Mouse (Mus musculus): ENCODE measurements at regions not wholly inside any gene's neighbourhood (a gene's known extent, or its start where the extent isn't known, plus 50 kb on each side); places are given as distances from the start of the nearest gene placed in this dataset.
A peak's percentile ranks its signal among the peaks of the same experiment; 100 is the strongest.

DNA sequence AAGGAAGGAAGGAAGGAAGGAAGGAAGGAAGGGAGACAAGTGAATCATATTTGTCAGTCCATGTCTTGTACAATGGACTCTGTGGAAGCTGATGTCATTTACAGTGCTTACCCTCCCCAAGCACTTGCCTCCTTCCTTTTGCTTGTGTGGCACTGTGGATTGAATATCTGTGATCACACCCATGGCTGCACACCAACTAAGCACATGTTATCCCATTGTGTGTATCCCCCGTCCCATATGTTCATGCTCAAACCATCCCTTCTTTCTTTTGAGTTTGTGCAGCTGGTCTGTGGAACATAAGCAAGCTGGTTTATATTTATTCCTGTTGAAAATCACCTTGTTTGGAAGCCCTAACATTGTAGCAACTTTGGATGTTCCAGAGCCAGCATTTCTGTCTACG, 397.7 kb downstream of the Ttll7 start:
- WGBS = 88% methylated on average over 2 of the region's 2 CpGs
- Histone ChIP-seq H3K4me1 (replicated peaks; ENCODE audit: control insufficient read depth, insufficient read depth, low read length) (no peaks in the 10 kb centered on the region), H3K9ac (ENCODE audit: low read depth, low read length) (no peak overlapping the region), H3K27me3 (ENCODE audit: control insufficient read depth, insufficient read depth, low read length) (no peaks in the 10 kb centered on the region), H3K4me2 (replicated peaks; ENCODE audit: low read depth, low read length) (no peak overlapping the region), H3K4me3 (ENCODE audit: low read depth, low read length) (no peak overlapping the region), H3K9me3 (ENCODE audit: control insufficient read depth, low read length) (no peaks in the 10 kb centered on the region), H3K36me3 (ENCODE audit: control insufficient read depth, insufficient read depth, low read length) (no peaks in the 10 kb centered on the region), H3K27ac (ENCODE audit: low read depth, low read length) (no peak overlapping the region)
- no peak for ATAC-seq (ENCODE audit: low FRiP score)
- DNase-seq (ENCODE audit: low spot score) = no peak

DNA sequence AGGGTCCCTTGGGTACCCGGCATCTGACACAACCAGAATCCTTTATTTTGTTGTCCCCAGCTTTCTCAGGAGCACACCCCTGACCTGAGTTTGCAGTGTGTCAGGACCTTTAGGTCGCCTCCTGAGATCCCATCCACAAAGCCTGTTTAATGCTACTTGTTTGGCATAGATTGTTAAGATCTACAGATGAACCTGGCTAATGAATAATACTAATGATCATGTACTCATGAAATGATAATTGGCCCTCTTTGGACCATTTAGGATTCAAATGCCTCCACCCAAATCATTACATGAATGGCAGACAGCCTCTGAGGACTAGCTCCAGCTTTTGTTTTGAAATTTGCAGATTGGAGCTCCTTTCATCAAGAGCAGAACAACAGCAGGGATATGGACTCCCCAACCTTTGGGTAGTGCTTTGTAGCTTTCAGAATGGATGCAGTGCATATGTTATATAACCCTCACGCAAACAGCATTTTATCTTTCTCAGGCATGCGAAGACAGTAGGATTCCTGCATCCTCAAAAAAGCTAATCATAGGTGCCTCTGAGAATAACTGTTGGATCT, 400.1 kb downstream of the Ttll7 start:
- Histone ChIP-seq H3K27ac (ENCODE audit: low read depth, low read length) (no peak overlapping the region), H3K36me3 (ENCODE audit: control insufficient read depth, insufficient read depth, low read length) (no peaks in the 10 kb centered on the region)
- no peak for ATAC-seq (ENCODE audit: low FRiP score)

DNA sequence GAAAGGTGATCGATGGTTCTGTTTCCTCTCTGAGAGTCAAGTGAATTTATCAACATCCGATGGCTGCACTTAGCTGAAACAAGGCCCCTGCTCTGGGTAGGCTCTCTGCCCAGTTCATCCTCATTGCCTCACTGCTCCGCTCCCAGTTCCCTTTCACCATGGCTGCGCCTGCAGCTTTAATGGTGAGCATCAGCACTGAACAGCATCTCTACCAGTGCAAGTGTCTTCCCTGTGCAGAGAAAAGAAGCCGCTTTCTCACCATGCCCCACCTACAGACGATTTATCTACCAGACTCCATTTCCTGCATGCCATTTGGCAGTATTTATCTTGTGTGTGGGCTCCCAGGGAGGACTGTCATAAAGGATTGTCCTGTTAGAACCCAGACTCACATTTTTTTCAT, 400.6 kb downstream of the Ttll7 start:
- Histone ChIP-seq H3K36me3 (ENCODE audit: control insufficient read depth, insufficient read depth, low read length) (no peaks in the 10 kb centered on the region), H3K9me3 (ENCODE audit: control insufficient read depth, low read length) (no peaks in the 10 kb centered on the region), H3K4me2 (replicated peaks; ENCODE audit: low read depth, low read length) (no peak overlapping the region), H3K4me1 (replicated peaks; ENCODE audit: control insufficient read depth, insufficient read depth, low read length) (no peaks in the 10 kb centered on the region), H3K4me3 (ENCODE audit: low read depth, low read length) (no peak overlapping the region), H3K9ac (ENCODE audit: low read depth, low read length) (no peak overlapping the region), H3K27ac (ENCODE audit: low read depth, low read length) (no peak overlapping the region), H3K27me3 (ENCODE audit: control insufficient read depth, insufficient read depth, low read length) (no peaks in the 10 kb centered on the region)
- 82% methylated on average over 6 of the region's 6 CpGs for WGBS
- no peak for DNase-seq (ENCODE audit: low spot score)
- ATAC-seq (ENCODE audit: low FRiP score) = no peak

More for the DNA sequence above, 400.1 kb downstream of the Ttll7 start:
- DNase-seq (ENCODE audit: low spot score) = no peak
- Histone ChIP-seq H3K27me3 (ENCODE audit: control insufficient read depth, insufficient read depth, low read length) (no peaks in the 10 kb centered on the region), H3K4me2 (replicated peaks; ENCODE audit: low read depth, low read length) (no peak overlapping the region), H3K9me3 (ENCODE audit: control insufficient read depth, low read length) (no peaks in the 10 kb centered on the region), H3K9ac (ENCODE audit: low read depth, low read length) (no peak overlapping the region), H3K4me3 (ENCODE audit: low read depth, low read length) (no peak overlapping the region), H3K4me1 (replicated peaks; ENCODE audit: control insufficient read depth, insufficient read depth, low read length) (no peaks in the 10 kb centered on the region)
- 77% methylated on average over 4 of the region's 4 CpGs for WGBS

DNA sequence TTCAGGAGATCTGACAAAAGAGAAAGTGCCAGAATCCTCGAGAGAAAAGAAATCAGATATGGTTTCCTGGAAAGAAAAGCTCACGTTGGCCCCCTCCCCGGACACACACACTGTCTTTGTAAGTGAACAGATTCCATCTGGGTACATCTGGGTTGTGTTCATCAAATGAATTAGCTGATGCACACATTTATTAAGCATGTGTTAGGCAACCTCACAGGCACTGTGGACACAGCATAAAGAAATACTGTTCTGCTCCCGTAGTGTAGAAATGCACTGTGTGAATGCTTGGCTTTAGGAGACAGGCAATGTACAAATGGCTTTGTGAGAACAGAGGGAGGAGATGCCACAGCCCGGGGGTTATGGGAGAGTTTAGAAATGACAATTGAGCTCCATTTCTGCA, 402.3 kb downstream of the Ttll7 start:
- H3K4me1 ChIP-seq (replicated peaks; ENCODE audit: control insufficient read depth, insufficient read depth, low read length) = no peaks in the 10 kb centered on the region
- H3K27ac ChIP-seq (ENCODE audit: low read depth, low read length) = 0 out of 2 replicates have a peak overlapping the region, but pooled peaks have one; percentile 30
- no peaks in the 10 kb centered on the region for H3K27me3 ChIP-seq (ENCODE audit: control insufficient read depth, insufficient read depth, low read length)
- no peaks in the 10 kb centered on the region for H3K9me3 ChIP-seq (ENCODE audit: control insufficient read depth, low read length)
- no peak for DNase-seq (ENCODE audit: low spot score)
- H3K9ac ChIP-seq (ENCODE audit: low read depth, low read length) = no peak overlapping the region
- no peak overlapping the region for H3K4me3 ChIP-seq (ENCODE audit: low read depth, low read length)
- ATAC-seq (ENCODE audit: low FRiP score) = peak; percentile 67
- no peak overlapping the region for H3K4me2 ChIP-seq (replicated peaks; ENCODE audit: low read depth, low read length)
- H3K36me3 ChIP-seq (ENCODE audit: control insufficient read depth, insufficient read depth, low read length) = no peaks in the 10 kb centered on the region
- WGBS = 53% methylated on average over 5 of the region's 5 CpGs

DNA sequence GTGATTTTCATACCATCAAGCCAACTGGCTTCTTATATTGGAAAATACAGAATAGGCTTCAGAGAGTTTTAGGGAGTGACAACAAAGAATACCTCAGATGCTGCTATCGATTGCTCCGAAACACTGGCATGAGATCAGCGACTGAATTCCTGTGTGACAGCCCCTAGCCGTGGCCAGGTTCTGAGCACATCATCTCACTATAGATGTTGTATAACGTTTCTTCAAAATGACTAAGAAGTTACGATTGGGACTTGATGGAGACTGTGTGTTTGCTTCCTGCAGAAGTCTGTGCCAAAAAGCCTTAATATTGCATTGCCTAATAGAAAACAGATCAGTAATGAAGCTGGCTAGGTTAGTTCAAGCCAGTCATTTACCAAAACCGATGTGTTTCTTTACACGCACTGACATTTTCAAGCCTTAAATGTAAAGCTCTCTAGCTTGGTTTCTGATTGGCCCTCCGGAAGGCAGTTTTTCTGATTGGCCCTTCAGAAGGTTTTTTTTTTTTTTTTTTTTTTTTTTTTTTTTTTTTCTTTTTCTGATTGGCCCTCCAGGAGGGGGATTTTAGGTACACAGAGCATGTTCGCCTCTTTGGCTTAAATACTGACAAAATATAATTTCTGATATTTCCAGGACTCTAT, 408.9 kb downstream of the Ttll7 start:
- Histone ChIP-seq H3K27me3 (ENCODE audit: control insufficient read depth, insufficient read depth, low read length) (no peaks in the 10 kb centered on the region), H3K9me3 (ENCODE audit: control insufficient read depth, low read length) (no peaks in the 10 kb centered on the region), H3K36me3 (ENCODE audit: control insufficient read depth, insufficient read depth, low read length) (no peaks in the 10 kb centered on the region), H3K4me2 (replicated peaks; ENCODE audit: low read depth, low read length) (no peak overlapping the region), H3K27ac (ENCODE audit: low read depth, low read length) (no peak overlapping the region), H3K4me3 (ENCODE audit: low read depth, low read length) (no peak overlapping the region), H3K4me1 (replicated peaks; ENCODE audit: control insufficient read depth, insufficient read depth, low read length) (no peaks in the 10 kb centered on the region), H3K9ac (ENCODE audit: low read depth, low read length) (no peak overlapping the region)
- DNase-seq (ENCODE audit: low spot score) (no peak), ATAC-seq (ENCODE audit: low FRiP score) (no peak)
- 88% methylated on average over 10 of the region's 10 CpGs for WGBS

DNA sequence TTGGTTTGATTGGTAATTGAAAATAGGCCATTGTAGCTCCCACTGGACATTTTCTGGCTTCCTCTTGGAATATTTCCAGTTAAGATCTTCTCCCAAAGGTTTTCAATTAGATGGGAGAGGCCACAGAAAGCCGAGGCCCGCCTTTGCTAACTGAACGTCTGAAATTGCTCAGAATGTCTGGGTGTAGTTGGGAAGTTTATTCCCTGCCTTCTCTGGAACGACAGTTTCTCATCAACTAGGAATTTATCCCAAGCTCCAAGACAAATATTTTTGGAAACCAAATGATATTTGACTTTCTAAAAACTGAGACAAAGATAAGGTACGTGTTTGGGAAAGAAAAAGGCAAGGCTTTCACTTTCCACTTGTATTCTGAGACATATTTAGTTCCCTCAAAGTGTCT, 414.4 kb downstream of the Ttll7 start:
- H3K9me3 ChIP-seq (ENCODE audit: control insufficient read depth, low read length) = no peaks in the 10 kb centered on the region
- no peak overlapping the region for H3K4me2 ChIP-seq (replicated peaks; ENCODE audit: low read depth, low read length)
- DNase-seq (ENCODE audit: low spot score) (no peak), ATAC-seq (ENCODE audit: low FRiP score) (no peak)
- H3K27me3 ChIP-seq (ENCODE audit: control insufficient read depth, insufficient read depth, low read length) = no peaks in the 10 kb centered on the region
- 83% methylated on average over 5 of the region's 5 CpGs for WGBS
- no peaks in the 10 kb centered on the region for H3K36me3 ChIP-seq (ENCODE audit: control insufficient read depth, insufficient read depth, low read length)
- H3K9ac ChIP-seq (ENCODE audit: low read depth, low read length) = no peak overlapping the region
- no peaks in the 10 kb centered on the region for H3K4me1 ChIP-seq (replicated peaks; ENCODE audit: control insufficient read depth, insufficient read depth, low read length)
- no peak overlapping the region for H3K27ac ChIP-seq (ENCODE audit: low read depth, low read length)
- no peak overlapping the region for H3K4me3 ChIP-seq (ENCODE audit: low read depth, low read length)

DNA sequence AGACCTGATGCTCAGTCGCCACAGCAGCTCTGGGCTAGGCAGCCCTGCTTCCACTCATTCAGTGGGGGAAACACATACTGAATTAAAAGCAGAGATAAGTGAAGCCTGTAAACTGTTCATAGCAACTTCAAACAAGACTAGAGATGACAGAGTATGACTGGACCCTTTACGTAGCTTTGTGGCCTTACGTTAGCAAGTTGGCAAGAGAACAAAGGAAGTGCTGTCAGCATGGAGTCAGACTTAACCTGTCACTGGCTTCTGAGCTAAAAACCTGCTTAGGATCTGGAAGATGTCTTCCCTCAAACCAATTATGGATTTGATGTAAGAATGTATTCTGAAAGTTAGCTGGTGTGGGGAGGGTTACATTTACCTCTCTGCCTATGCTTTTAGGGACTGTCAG, 421.3 kb downstream of the Ttll7 start:
- no peaks in the 10 kb centered on the region for H3K4me1 ChIP-seq (replicated peaks; ENCODE audit: control insufficient read depth, insufficient read depth, low read length)
- H3K9me3 ChIP-seq (ENCODE audit: control insufficient read depth, low read length) = no peaks in the 10 kb centered on the region
- H3K36me3 ChIP-seq (ENCODE audit: control insufficient read depth, insufficient read depth, low read length) = no peaks in the 10 kb centered on the region
- H3K27me3 ChIP-seq (ENCODE audit: control insufficient read depth, insufficient read depth, low read length) = no peaks in the 10 kb centered on the region
- H3K9ac ChIP-seq (ENCODE audit: low read depth, low read length) = no peak overlapping the region
- H3K4me3 ChIP-seq (ENCODE audit: low read depth, low read length) = no peak overlapping the region
- ATAC-seq (ENCODE audit: low FRiP score) (no peak), DNase-seq (ENCODE audit: low spot score) (no peak)
- H3K4me2 ChIP-seq (replicated peaks; ENCODE audit: low read depth, low read length) = no peak overlapping the region
- no peak overlapping the region for H3K27ac ChIP-seq (ENCODE audit: low read depth, low read length)
- 74% methylated on average over 3 of the region's 3 CpGs for WGBS

DNA sequence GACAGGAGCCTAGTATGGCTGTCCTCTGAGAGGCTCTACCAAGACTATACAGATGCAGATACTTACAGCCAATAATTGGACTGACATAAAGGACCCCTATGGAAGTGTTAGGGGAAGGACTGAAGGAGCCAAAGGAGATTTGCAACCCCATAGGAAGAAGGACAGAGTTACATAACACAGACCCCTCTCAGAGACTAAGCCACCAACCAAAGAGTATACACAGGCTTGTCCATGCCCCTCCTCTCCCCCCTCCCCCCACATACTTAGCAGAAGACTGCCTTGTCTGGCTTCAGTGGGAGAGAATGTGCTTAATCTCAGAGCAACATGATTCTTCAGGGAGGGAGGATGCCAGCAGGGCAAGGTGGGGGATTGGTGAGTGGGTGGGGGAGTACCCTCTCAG, 426.4 kb downstream of the Ttll7 start:
- Histone ChIP-seq H3K4me1 (replicated peaks; ENCODE audit: control insufficient read depth, insufficient read depth, low read length) (no peaks in the 10 kb centered on the region), H3K4me3 (ENCODE audit: low read depth, low read length) (no peak overlapping the region), H3K36me3 (ENCODE audit: control insufficient read depth, insufficient read depth, low read length) (no peaks in the 10 kb centered on the region), H3K9ac (ENCODE audit: low read depth, low read length) (no peak overlapping the region), H3K27ac (ENCODE audit: low read depth, low read length) (no peak overlapping the region), H3K27me3 (ENCODE audit: control insufficient read depth, insufficient read depth, low read length) (no peaks in the 10 kb centered on the region), H3K9me3 (ENCODE audit: control insufficient read depth, low read length) (no peaks in the 10 kb centered on the region), H3K4me2 (replicated peaks; ENCODE audit: low read depth, low read length) (no peak overlapping the region)
- ATAC-seq (ENCODE audit: low FRiP score) = no peak
- no peak for DNase-seq (ENCODE audit: low spot score)

DNA sequence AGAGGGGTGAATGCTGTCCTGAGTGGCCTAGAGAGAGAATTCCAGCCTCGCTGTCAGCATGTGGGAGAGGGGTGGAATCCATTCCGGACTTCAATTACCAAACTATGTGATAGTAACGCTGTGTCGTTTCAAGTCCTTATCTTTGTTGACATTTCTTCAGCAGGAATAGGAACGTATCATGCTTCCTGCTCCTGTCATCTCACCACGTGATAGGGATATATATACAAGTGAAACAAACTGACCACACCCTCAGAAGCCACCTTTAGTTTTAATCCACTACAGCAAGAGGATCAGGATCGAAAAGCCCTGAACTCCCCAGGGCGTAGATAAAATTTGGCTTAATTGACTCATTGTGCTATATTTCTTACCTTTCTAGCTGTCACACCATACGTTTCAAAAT, 431.6 kb downstream of the Ttll7 start:
- H3K4me3 ChIP-seq (ENCODE audit: low read depth, low read length) = no peak overlapping the region
- no peaks in the 10 kb centered on the region for H3K9me3 ChIP-seq (ENCODE audit: control insufficient read depth, low read length)
- DNase-seq (ENCODE audit: low spot score) = no peak
- WGBS = 86% methylated on average over 9 of the region's 9 CpGs
- H3K27me3 ChIP-seq (ENCODE audit: control insufficient read depth, insufficient read depth, low read length) = no peaks in the 10 kb centered on the region
- no peaks in the 10 kb centered on the region for H3K4me1 ChIP-seq (replicated peaks; ENCODE audit: control insufficient read depth, insufficient read depth, low read length)
- H3K9ac ChIP-seq (ENCODE audit: low read depth, low read length) = no peak overlapping the region
- no peak for ATAC-seq (ENCODE audit: low FRiP score)
- no peak overlapping the region for H3K4me2 ChIP-seq (replicated peaks; ENCODE audit: low read depth, low read length)
- no peak overlapping the region for H3K27ac ChIP-seq (ENCODE audit: low read depth, low read length)
- no peaks in the 10 kb centered on the region for H3K36me3 ChIP-seq (ENCODE audit: control insufficient read depth, insufficient read depth, low read length)
